ENCODE assay signal across 13 mouse cellular contexts in the genomic region with DNA sequence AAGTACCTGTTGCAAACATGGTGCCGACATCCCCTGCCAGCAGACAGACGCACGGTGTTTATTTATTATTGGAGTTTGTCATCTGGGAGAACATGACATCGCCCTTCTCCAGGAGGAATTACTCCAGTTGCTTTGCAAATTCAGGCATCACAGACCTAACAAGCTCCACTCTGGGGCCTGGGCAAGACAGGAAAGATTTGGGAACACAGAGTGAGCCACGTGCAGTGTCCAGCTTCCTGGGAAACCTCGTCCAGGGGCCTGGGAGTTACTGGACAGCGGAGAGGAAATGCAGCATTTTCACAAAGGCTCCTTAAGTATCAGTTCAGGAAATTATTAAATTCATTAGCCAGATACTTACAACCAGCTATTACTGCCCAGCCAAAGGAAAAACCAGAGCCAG.
DNase-seq lines count a peak whose midpoint lies in the region; ATAC-seq lines count a peak whose summit lies in the region.
"Had no signal": no experiment of that assay in that cellular context is flagged by ENCODE, and none has a peak within 500 bp of the region (broad histone marks: within the 10 kb centered on the region; RNA-seq: fewer than 3 reads in every experiment).

No protein-coding gene starts in this region.

- H3K4me1 ChIP-seq in kidney, embryonic 14.5 days (ENCODE audit: control insufficient read depth, insufficient read depth, low read length) = peaks cover 5% of the 10 kb centered on the region
- peaks cover 2% of the 10 kb centered on the region; the same call in 1 of the 2 replicates for H3K4me1 ChIP-seq in heart, embryonic 15.5 days (replicated peaks)
- peaks cover 25% of the 10 kb centered on the region for H3K4me1 ChIP-seq in limb, embryonic 13.5 days

- DNase-seq in kidney, adult 9 months = peak; percentile 11
- DNase-seq in heart, postnatal 4 days = peak; percentile 11
- DNase-seq in urinary bladder, postnatal 14 days (ENCODE audit: low spot score) = no peak
- DNase-seq in layer of hippocampus, adult 8-10 months (ENCODE audit: low spot score in 2 of 2) = no peak
- DNase-seq: cerebellum, postnatal 25 days; thymus, adult 2 months had no signal

- H3K9ac ChIP-seq in kidney, embryonic 14.5 days (ENCODE audit: low read depth, low read length) = no peak overlapping the region
- H3K9ac ChIP-seq in heart, embryonic 15.5 days = no peak overlapping the region
- no peak overlapping the region; the same call in 1 of the 2 replicates for H3K9ac ChIP-seq in limb, embryonic 13.5 days
- H3K9ac ChIP-seq: embryonic facial prominence, embryonic 13.5 days; forebrain, embryonic 12.5 days; intestine, embryonic 15.5 days had no signal

- H3K9me3 ChIP-seq in kidney, embryonic 14.5 days (ENCODE audit: control insufficient read depth, low read length) = no peaks in the 10 kb centered on the region
- H3K9me3 ChIP-seq in heart, embryonic 15.5 days (replicated peaks) = no peaks in the 10 kb centered on the region
- no peaks in the 10 kb centered on the region for H3K9me3 ChIP-seq in limb, embryonic 13.5 days
- H3K9me3 ChIP-seq: forebrain, embryonic 12.5 days; hindbrain, embryonic 10.5 days; intestine, embryonic 15.5 days had no signal

- 44% methylated on average over 7 of the region's 7 CpGs for WGBS in kidney, embryonic 14.5 days
- WGBS in heart, embryonic 15.5 days = 60% methylated on average over 7 of the region's 7 CpGs
- WGBS in limb, embryonic 13.5 days = 17% methylated on average over 7 of the region's 7 CpGs

- no peak overlapping the region for H3K4me3 ChIP-seq in kidney, embryonic 14.5 days (ENCODE audit: low read length)
- no peak overlapping the region for H3K4me3 ChIP-seq in heart, embryonic 15.5 days
- H3K4me3 ChIP-seq in limb, embryonic 13.5 days = no peak overlapping the region
- H3K4me3 ChIP-seq: embryonic facial prominence, embryonic 13.5 days; forebrain, embryonic 12.5 days; hindbrain, embryonic 10.5 days; intestine, embryonic 15.5 days had no signal

- H3K27ac ChIP-seq in kidney, embryonic 14.5 days (ENCODE audit: low read depth, low read length) = no peak overlapping the region; the same call in 1 of the 2 replicates
- H3K27ac ChIP-seq in heart, embryonic 15.5 days = 0 out of 2 replicates have a peak overlapping the region, but pooled peaks have one; percentile 0
- H3K27ac ChIP-seq in limb, embryonic 13.5 days = no peak overlapping the region; the same call in 1 of the 2 replicates
- H3K27ac ChIP-seq: embryonic facial prominence, embryonic 13.5 days; forebrain, embryonic 12.5 days; hindbrain, embryonic 10.5 days; intestine, embryonic 15.5 days had no signal

- ATAC-seq in kidney, embryonic 14.5 days (ENCODE audit: low FRiP score, low TSS enrichment) = no peak
- no peak for ATAC-seq in heart, embryonic 15.5 days (replicated peaks; ENCODE audit: insufficient number of reproducible peaks, insufficient read depth, low FRiP score, low read depth)
- peak; percentile 8; the same call in 1 of the 2 replicates for ATAC-seq in limb, embryonic 13.5 days (ENCODE audit: low FRiP score, low read depth)
- ATAC-seq: intestine, embryonic 15.5 days had no signal

- no peaks in the 10 kb centered on the region for H3K27me3 ChIP-seq in kidney, embryonic 14.5 days (ENCODE audit: control insufficient read depth, insufficient read depth, low read length)
- H3K27me3 ChIP-seq in heart, embryonic 15.5 days = no peaks in the 10 kb centered on the region
- no peaks in the 10 kb centered on the region for H3K27me3 ChIP-seq in limb, embryonic 13.5 days
- H3K27me3 ChIP-seq: embryonic facial prominence, embryonic 13.5 days; forebrain, embryonic 12.5 days; intestine, embryonic 15.5 days had no signal

- H3K36me3 ChIP-seq in kidney, embryonic 14.5 days (ENCODE audit: control insufficient read depth, insufficient read depth, low read length) = no peaks in the 10 kb centered on the region
- H3K36me3 ChIP-seq in heart, embryonic 15.5 days = no peaks in the 10 kb centered on the region
- H3K36me3 ChIP-seq in limb, embryonic 13.5 days = peaks cover 43% of the 10 kb centered on the region
- H3K36me3 ChIP-seq: hindbrain, embryonic 10.5 days; intestine, embryonic 15.5 days had no signal

- H3K4me2 ChIP-seq in kidney, embryonic 14.5 days (replicated peaks; ENCODE audit: low read depth, low read length) = no peak overlapping the region
- no peak overlapping the region for H3K4me2 ChIP-seq in heart, embryonic 15.5 days
- no peak overlapping the region for H3K4me2 ChIP-seq in limb, embryonic 13.5 days (replicated peaks)
- H3K4me2 ChIP-seq: embryonic facial prominence, embryonic 13.5 days; forebrain, embryonic 12.5 days; intestine, embryonic 15.5 days had no signal

Comparison
In these comparisons a context has a peak if more than half of its experiments do, and no peak if none do; other contexts are left out.
1. DNase-seq: peak in kidney, adult 9 months (single experiment) and heart, postnatal 4 days (single experiment); none in urinary bladder, postnatal 14 days (single experiment) and layer of hippocampus, adult 8-10 months (0 of 2).